10 mouse cellular contexts compared by ENCODE assay signal in genomic region chr5:140649881-140650414, GRCm38 (mm10). TPM values are rescaled to one million over a fixed set of nuclear protein-coding genes. Genes with fewer than 3 reads are reported as not detected.
DNase-seq lines count a peak whose midpoint lies in the region; ATAC-seq and TF ChIP-seq lines count a peak whose summit lies in the region.
"Had no signal": no experiment of that assay in that cellular context is flagged by ENCODE, and none has a peak within 500 bp of the region (broad histone marks: within the 10 kb centered on the region; RNA-seq: fewer than 3 reads in every experiment).

No protein-coding gene starts in this region.

- no peaks in the 10 kb centered on the region for H3K27me3 ChIP-seq in cerebellum, adult 2 months (ENCODE audit: control insufficient read depth, insufficient read depth, low read length)
- H3K27me3 ChIP-seq in E14TG2a.4 (ENCODE audit: insufficient read depth, low read length) = peaks cover 33% of the 10 kb centered on the region
- H3K27me3 ChIP-seq in hindbrain, embryonic 10.5 days (ENCODE audit: insufficient read depth, poor library complexity, severe bottlenecking) = no peaks in the 10 kb centered on the region; the same call in 1 of the 2 replicates
- peaks cover 7% of the 10 kb centered on the region; the same call in 1 of the 2 replicates for H3K27me3 ChIP-seq in liver, embryonic 15.5 days

- no peak for TF ChIP-seq POLR2A in cerebellum, adult 2 months (IDR thresholded peaks at IDR 0.05; ENCODE audit: borderline replicate concordance, insufficient read depth, low read length)

- peaks cover 16% of the 10 kb centered on the region for H3K4me1 ChIP-seq in cerebellum, adult 2 months (ENCODE audit: control insufficient read depth, insufficient read depth, low read length)
- peaks cover 42% of the 10 kb centered on the region for H3K4me1 ChIP-seq in E14TG2a.4 (replicated peaks; ENCODE audit: low read depth, low read length)
- H3K4me1 ChIP-seq in hindbrain, embryonic 10.5 days (replicated peaks) = peaks cover 49% of the 10 kb centered on the region
- peaks cover 65% of the 10 kb centered on the region for H3K4me1 ChIP-seq in liver, embryonic 15.5 days (replicated peaks)

- H3K4me2 ChIP-seq in liver, embryonic 15.5 days = peak overlapping the region; percentile 100

- WGBS in cerebellum, adult 2 months = 83% methylated on average over 7 of the region's 7 CpGs
- 67% methylated on average over 7 of the region's 7 CpGs for WGBS in hindbrain, embryonic 10.5 days
- 67% methylated on average over 7 of the region's 7 CpGs for WGBS in liver, embryonic 15.5 days (ENCODE audit: insufficient replicate concordance)

- peak; percentile 48 for DNase-seq in cerebellum, adult 9-11 months
- DNase-seq in cerebellum, adult 2 months = no peak
- no peak for DNase-seq in hindbrain, embryonic 10.5 days (ENCODE audit: low spot score)
- DNase-seq in urinary bladder, postnatal 10 days (ENCODE audit: low spot score) = no peak
- DNase-seq in layer of hippocampus, adult 9-10 months (ENCODE audit: low spot score) = no peak
- DNase-seq: kidney, adult 11 months; thymus, postnatal 4 days had no signal

- H3K9me3 ChIP-seq in E14TG2a.4 (ENCODE audit: low read length) = peaks cover 15% of the 10 kb centered on the region
- H3K9me3 ChIP-seq in hindbrain, embryonic 10.5 days = no peaks in the 10 kb centered on the region
- no peaks in the 10 kb centered on the region for H3K9me3 ChIP-seq in liver, embryonic 15.5 days (replicated peaks)

- H3K9ac ChIP-seq in liver, embryonic 15.5 days = peak overlapping the region; percentile 51; the same call in 1 of the 2 replicates

- no peak overlapping the region for H3K27ac ChIP-seq in cerebellum, adult 2 months (ENCODE audit: insufficient read depth, low read length)
- peak overlapping the region; percentile 100; the same call in 1 of the 2 replicates for H3K27ac ChIP-seq in hindbrain, embryonic 10.5 days
- H3K27ac ChIP-seq in liver, embryonic 15.5 days (replicated peaks) = peak overlapping the region; percentile 84

- TF ChIP-seq CTCF in cerebellum, adult 2 months (IDR thresholded peaks at IDR 0.05; ENCODE audit: borderline replicate concordance, insufficient read depth, low read depth, low read length) = no peak
- TF ChIP-seq CTCF in E14TG2a.4 (conservative IDR thresholded peaks at IDR 0.05; ENCODE audit: low read length) = no peak

- no peak overlapping the region for H3K4me3 ChIP-seq in cerebellum, adult 2 months (replicated peaks; ENCODE audit: insufficient read depth, low read depth, low read length)
- H3K4me3 ChIP-seq in E14TG2a.4 (replicated peaks; ENCODE audit: low read length) = peak overlapping the region; percentile 72
- peak overlapping the region; percentile 98; the same call in 1 of the 2 replicates for H3K4me3 ChIP-seq in hindbrain, embryonic 10.5 days
- peak overlapping the region; percentile 90 for H3K4me3 ChIP-seq in liver, embryonic 15.5 days (replicated peaks)

- ATAC-seq in liver, embryonic 15.5 days (ENCODE audit: insufficient read depth) = no peak
- no peak for ATAC-seq in activated CD4-positive, CD25-positive, alpha-beta regulatory T cell, adult 4 months

- no peaks in the 10 kb centered on the region for H3K36me3 ChIP-seq in E14TG2a.4 (ENCODE audit: insufficient read depth, low read length)
- peaks cover 24% of the 10 kb centered on the region for H3K36me3 ChIP-seq in hindbrain, embryonic 10.5 days
- no peaks in the 10 kb centered on the region for H3K36me3 ChIP-seq in liver, embryonic 15.5 days (replicated peaks)

RNA-seq across cellular contexts. Expression of gene Ttyh3, which starts 1.1 kb away (rescaled TPM):
- 86.0 and 96.1 TPM in 2 replicates for polyA plus RNA-seq in cerebellum, adult 2 months (2012; rRNA removed)
- 32.1 and 52.5 TPM in 2 replicates for polyA plus RNA-seq in hindbrain, embryonic 10.5 days (2016; fragmentation: Nextera tagmentation; extraction: Ambion mirVana)
- 6.7 and 7.6 TPM in 2 replicates for polyA plus RNA-seq in liver, embryonic 15.5 days (2015; fragmentation: Nextera tagmentation; extraction: Ambion mirVana)
- 1 to 10 TPM; 5.2 to 5.6 TPM for polyA plus RNA-seq in activated CD4-positive, CD25-positive, alpha-beta regulatory T cell, adult 4 months (2017; shearing (Covaris generic))

RNA-seq across cellular contexts. Expression of gene Lfng, which starts 42.8 kb away (rescaled TPM):
- polyA plus RNA-seq in cerebellum, adult 2 months (2012; rRNA removed) = 48.7 and 53.4 TPM in 2 replicates
- polyA plus RNA-seq in hindbrain, embryonic 10.5 days (2016; fragmentation: Nextera tagmentation; extraction: Ambion mirVana) = 40.9 and 51.2 TPM in 2 replicates
- polyA plus RNA-seq in liver, embryonic 15.5 days (2015; fragmentation: Nextera tagmentation; extraction: Ambion mirVana) = 11.0 and 12.9 TPM in 2 replicates
- polyA plus RNA-seq in activated CD4-positive, CD25-positive, alpha-beta regulatory T cell, adult 4 months (2017; shearing (Covaris generic)) = 10 to 100 TPM; 33.9 to 35.5 TPM

RNA-seq across cellular contexts. Expression of gene Iqce, which starts 52.2 kb away (rescaled TPM):
- 33.7 and 40.1 TPM in 2 replicates for polyA plus RNA-seq in cerebellum, adult 2 months (2012; rRNA removed)
- 24.5 and 29.1 TPM in 2 replicates for polyA plus RNA-seq in hindbrain, embryonic 10.5 days (2016; fragmentation: Nextera tagmentation; extraction: Ambion mirVana)
- 4.1 and 4.2 TPM in 2 replicates for polyA plus RNA-seq in liver, embryonic 15.5 days (2015; fragmentation: Nextera tagmentation; extraction: Ambion mirVana)
- polyA plus RNA-seq in activated CD4-positive, CD25-positive, alpha-beta regulatory T cell, adult 4 months (2017; shearing (Covaris generic)) = 10 to 100 TPM; 16.8 to 21.2 TPM

RNA-seq across cellular contexts. Expression of gene Brat1, which starts 54.9 kb away (rescaled TPM):
- 23.8 and 24.1 TPM in 2 replicates for polyA plus RNA-seq in cerebellum, adult 2 months (2012; rRNA removed)
- polyA plus RNA-seq in hindbrain, embryonic 10.5 days (2016; fragmentation: Nextera tagmentation; extraction: Ambion mirVana) = 24.6 and 25.1 TPM in 2 replicates
- 7.2 and 7.5 TPM in 2 replicates for polyA plus RNA-seq in liver, embryonic 15.5 days (2015; fragmentation: Nextera tagmentation; extraction: Ambion mirVana)
- polyA plus RNA-seq in activated CD4-positive, CD25-positive, alpha-beta regulatory T cell, adult 4 months (2017; shearing (Covaris generic)) = 10 to 100 TPM; 10.3 to 15.2 TPM
